Mouse (Mus musculus) lung, postnatal 4 days (tissue): ENCODE data around the gene Kirrel2.
A peak's percentile ranks its signal among the peaks of the same experiment; 100 is the strongest.

Experiments
- DNase-seq, 2 experiments: peaks; one replicate each; pipeline ENCODE4 v3.0.0; 2021

Kirrel2 gene

DNA sequence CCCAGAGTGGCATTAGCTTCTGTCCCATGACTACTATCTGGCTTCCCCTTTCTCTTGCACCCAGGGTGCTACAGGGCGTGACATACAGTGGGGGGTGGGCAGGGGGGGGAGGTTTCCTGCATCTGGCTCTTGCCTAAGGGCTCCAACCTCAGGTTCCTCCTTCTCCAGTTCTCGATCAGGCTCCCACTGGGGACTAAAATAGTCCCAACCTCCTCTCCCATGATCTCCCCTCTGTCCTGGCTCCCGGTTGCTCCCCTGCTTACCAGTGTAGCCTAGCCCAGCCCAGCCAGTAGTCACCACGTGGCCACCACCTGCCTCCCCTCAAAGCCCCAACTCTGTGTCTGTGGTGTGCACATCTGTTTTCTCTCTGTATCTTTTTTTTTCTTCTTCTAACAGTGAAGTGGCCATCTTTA lies 44.7 kb downstream of the Kirrel2 start:
- peak; percentile 45 to 50 for DNase-seq

DNA sequence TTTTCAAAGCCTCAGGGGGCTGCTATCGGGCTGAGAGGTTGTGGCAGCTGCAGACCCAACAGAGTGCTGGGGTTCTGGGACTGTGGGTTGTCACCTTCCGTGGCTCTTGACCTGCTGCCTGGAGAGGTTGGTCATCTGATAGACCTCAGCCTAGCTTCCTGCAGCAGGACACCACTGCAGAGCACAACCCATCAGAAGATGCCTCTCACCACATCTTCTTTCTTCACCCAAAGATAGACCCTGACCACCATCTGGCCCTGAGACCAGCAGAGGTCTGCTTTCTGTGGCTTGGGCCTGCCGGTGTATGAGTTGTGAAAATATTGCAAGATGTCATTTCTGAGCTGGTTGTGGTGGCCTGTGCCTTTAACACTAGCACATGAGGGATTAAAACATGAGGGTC lies 46.5 kb downstream of the Kirrel2 start:
- no peak for DNase-seq

DNA sequence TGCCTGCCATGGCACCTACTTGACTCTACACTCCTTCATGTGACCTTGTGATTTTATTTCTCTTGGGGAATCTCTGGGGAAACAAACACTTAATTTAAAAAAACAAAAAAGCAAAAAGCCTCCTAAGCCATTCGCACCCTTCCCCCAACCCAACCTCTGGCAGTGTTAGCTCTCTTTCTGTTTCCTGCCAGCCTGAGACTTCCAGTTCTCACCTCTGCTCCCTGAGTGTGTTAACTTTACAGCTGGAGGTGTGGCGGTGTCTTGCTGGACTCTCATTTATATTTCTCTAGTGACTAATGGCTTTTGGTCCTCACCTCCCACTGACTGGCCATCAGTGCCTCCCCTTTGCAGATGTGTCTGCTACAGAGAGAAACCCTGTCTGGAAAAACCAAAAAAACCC lies 47.7 kb downstream of the Kirrel2 start:
- no peak for DNase-seq

DNA sequence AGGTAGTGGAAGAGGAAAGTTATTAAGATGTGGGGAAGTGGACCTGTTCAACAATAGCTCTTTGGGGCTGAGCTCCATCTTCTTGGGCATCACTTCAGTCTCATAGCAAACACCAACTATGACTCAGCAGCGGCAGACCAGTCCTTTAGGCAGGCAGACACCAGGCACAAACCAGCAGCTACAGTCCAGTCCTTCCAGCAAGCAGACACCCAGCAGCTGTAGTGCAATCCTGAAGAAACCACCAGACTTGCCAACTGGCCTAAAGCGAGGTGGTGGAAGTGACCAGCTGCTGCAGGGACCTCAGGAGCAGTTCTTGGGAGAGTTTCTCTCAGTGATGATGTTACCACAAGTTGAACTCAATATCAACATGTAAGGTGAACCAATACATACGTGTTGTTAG lies 48.9 kb downstream of the Kirrel2 start:
- no peak for DNase-seq

DNA sequence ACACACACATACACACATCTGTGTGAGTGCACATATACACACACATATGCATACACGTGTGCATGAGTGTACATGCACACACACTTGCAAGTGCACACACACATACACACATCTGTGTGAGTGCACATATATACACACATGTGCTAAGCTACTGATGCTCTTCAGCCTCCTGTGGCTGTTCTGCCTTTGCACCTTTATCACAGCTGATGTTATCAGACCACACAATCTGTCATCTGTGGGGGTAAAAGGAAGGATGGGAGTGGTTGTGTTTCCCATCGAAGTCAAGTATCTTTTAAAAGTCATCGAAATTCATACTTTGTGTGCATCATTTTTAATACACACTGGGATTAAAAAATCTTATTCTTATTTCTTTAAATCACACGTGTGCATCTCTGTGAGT lies 55.1 kb downstream of the Kirrel2 start:
- no peak for DNase-seq

DNA sequence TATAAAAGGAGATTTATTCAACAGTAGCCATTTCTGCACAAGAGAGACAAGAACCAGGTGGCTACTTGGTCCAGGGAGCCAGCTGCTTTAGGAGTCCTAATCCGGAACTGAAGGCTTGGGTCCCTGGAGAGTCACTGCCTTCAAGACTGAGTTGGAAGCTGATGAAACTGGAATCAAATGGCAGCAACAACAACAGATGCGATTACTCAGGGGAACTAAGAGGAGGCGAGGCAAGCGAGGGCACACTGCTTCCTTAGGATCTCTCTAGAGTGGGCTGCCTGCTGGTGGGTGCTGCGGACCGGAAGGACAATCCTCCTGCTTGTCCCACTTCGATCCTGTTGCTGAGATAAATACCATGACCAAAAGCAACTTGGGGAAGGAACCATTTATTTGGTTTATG lies 57.8 kb downstream of the Kirrel2 start:
- DNase-seq, result no peak
